46 mouse cellular contexts compared by ENCODE assay signal in genomic region chr5:29974115-29974514, GRCm38 (mm10). TPM values are rescaled to one million over a fixed set of nuclear protein-coding genes. Genes with fewer than 3 reads are reported as not detected.
"Had no signal": no experiment of that assay in that cellular context is flagged by ENCODE, and none has a peak within 500 bp of the region (broad histone marks: within the 10 kb centered on the region; RNA-seq: fewer than 3 reads in every experiment).

No protein-coding gene starts in this region.

- H3K9ac ChIP-seq: heart, embryonic 12.5 days; heart, embryonic 13.5 days; heart, embryonic 15.5 days; hindbrain, embryonic 12.5 days; hindbrain, embryonic 13.5 days; hindbrain, embryonic 14.5 days; hindbrain, embryonic 15.5 days; intestine, embryonic 15.5 days; kidney, embryonic 15.5 days had no signal

- ATAC-seq: hindbrain, embryonic 16.5 days; inflammation-experienced regulatory T-cells, adult 6 months; intestine, embryonic 15.5 days; intestine, embryonic 16.5 days; intestine, postnatal 0 days had no signal

- H3K36me3 ChIP-seq: heart, embryonic 12.5 days; heart, embryonic 13.5 days; heart, embryonic 15.5 days; hindbrain, embryonic 10.5 days; hindbrain, embryonic 12.5 days; hindbrain, embryonic 13.5 days; hindbrain, embryonic 15.5 days; intestine, embryonic 15.5 days; kidney, embryonic 15.5 days had no signal

- H3K4me3 ChIP-seq: heart, embryonic 12.5 days; heart, embryonic 13.5 days; heart, embryonic 15.5 days; hindbrain, embryonic 10.5 days; hindbrain, embryonic 12.5 days; hindbrain, embryonic 13.5 days; hindbrain, embryonic 15.5 days; intestine, embryonic 15.5 days; kidney, embryonic 15.5 days; layer of hippocampus, adult 2 months; left cerebral cortex, adult 2 months had no signal

- DNase-seq: heart, postnatal 10 days; heart, postnatal 14 days; heart, postnatal 36 days; heart, postnatal 4 days; kidney, adult 11 months; kidney, adult 18-20 months; kidney, adult 2 months; kidney, adult 8-10 months; kidney, adult 9 months; kidney, postnatal 10 days; kidney, postnatal 14 days; kidney, postnatal 25 days; kidney, postnatal 36 days; kidney, postnatal 4 days; layer of hippocampus, adult 9-11 months; layer of hippocampus, postnatal 36 days had no signal

- H3K27me3 ChIP-seq: heart, embryonic 12.5 days; heart, embryonic 13.5 days; heart, embryonic 15.5 days; hindbrain, embryonic 12.5 days; hindbrain, embryonic 13.5 days; hindbrain, embryonic 15.5 days; intestine, embryonic 15.5 days; kidney, embryonic 15.5 days had no signal

- H3K9me3 ChIP-seq: heart, embryonic 12.5 days; heart, embryonic 13.5 days; heart, embryonic 15.5 days; hindbrain, embryonic 10.5 days; hindbrain, embryonic 12.5 days; hindbrain, embryonic 13.5 days; hindbrain, embryonic 15.5 days; intestine, embryonic 15.5 days; kidney, embryonic 15.5 days had no signal

- H3K4me2 ChIP-seq: heart, embryonic 11.5 days; heart, embryonic 12.5 days; heart, embryonic 13.5 days; heart, embryonic 15.5 days; hindbrain, embryonic 12.5 days; hindbrain, embryonic 13.5 days; hindbrain, embryonic 14.5 days; hindbrain, embryonic 15.5 days; intestine, embryonic 15.5 days; kidney, embryonic 15.5 days had no signal

- H3K27ac ChIP-seq: heart, embryonic 13.5 days; heart, embryonic 15.5 days; hindbrain, embryonic 10.5 days; hindbrain, embryonic 12.5 days; hindbrain, embryonic 13.5 days; hindbrain, embryonic 14.5 days; hindbrain, embryonic 15.5 days; intestine, embryonic 15.5 days; kidney, embryonic 15.5 days; kidney, postnatal 0 days; layer of hippocampus, adult 2 months; left cerebral cortex, adult 2 months had no signal

- H3K4me1 ChIP-seq: heart, embryonic 15.5 days; hindbrain, embryonic 10.5 days; hindbrain, embryonic 12.5 days; hindbrain, embryonic 13.5 days; hindbrain, embryonic 15.5 days; intestine, embryonic 15.5 days; kidney, embryonic 15.5 days had no signal

RNA-seq across cellular contexts. Expression of gene Il6, which starts 38.8 kb away (rescaled TPM):
- total RNA-seq: heart, postnatal 10 days; heart, postnatal 14 days; heart, postnatal 25 days; heart, postnatal 36 days; layer of hippocampus, adult 18-20 months; layer of hippocampus, adult 2 months; layer of hippocampus, adult 8-10 months; layer of hippocampus, postnatal 10 days; layer of hippocampus, postnatal 14 days; layer of hippocampus, postnatal 25 days; layer of hippocampus, postnatal 36 days; left cerebral cortex, adult 18-20 months; left cerebral cortex, adult 2 months; left cerebral cortex, adult 8-10 months had no signal
- polyA plus RNA-seq: hindbrain, embryonic 10.5 days; hindbrain, embryonic 11.5 days; hindbrain, embryonic 12.5 days; hindbrain, embryonic 13.5 days; hindbrain, embryonic 15.5 days; hindbrain, embryonic 16.5 days; intestine, embryonic 14.5 days; kidney, adult 2 months; kidney, embryonic 14.5 days; kidney, postnatal 0 days; large intestine, adult 2 months had no signal
